Mouse (Mus musculus): ENCODE data around the gene 2310022B05Rik.

GRCm38 (mm10) chr8:124586556-124586955 lies 76.6 kb downstream of the 2310022B05Rik start:
- no peak for TF ChIP-seq CTCF (IDR thresholded peaks at IDR 0.05; ENCODE audit: low read depth)
- TF ChIP-seq EP300 (IDR thresholded peaks at IDR 0.05; ENCODE audit: low read depth): no peak

All from liver, postnatal 0 days (tissue).